Mouse (Mus musculus): ENCODE data around the gene Pcyt1b. TPM values are rescaled to one million over a fixed set of nuclear protein-coding genes. Genes with fewer than 3 reads are reported as not detected.

Gene Pcyt1b
- polyA plus RNA-seq (2015; fragmentation: Nextera tagmentation; extraction: Ambion mirVana) = 7.3 and 7.7 TPM in 2 replicates

DNA sequence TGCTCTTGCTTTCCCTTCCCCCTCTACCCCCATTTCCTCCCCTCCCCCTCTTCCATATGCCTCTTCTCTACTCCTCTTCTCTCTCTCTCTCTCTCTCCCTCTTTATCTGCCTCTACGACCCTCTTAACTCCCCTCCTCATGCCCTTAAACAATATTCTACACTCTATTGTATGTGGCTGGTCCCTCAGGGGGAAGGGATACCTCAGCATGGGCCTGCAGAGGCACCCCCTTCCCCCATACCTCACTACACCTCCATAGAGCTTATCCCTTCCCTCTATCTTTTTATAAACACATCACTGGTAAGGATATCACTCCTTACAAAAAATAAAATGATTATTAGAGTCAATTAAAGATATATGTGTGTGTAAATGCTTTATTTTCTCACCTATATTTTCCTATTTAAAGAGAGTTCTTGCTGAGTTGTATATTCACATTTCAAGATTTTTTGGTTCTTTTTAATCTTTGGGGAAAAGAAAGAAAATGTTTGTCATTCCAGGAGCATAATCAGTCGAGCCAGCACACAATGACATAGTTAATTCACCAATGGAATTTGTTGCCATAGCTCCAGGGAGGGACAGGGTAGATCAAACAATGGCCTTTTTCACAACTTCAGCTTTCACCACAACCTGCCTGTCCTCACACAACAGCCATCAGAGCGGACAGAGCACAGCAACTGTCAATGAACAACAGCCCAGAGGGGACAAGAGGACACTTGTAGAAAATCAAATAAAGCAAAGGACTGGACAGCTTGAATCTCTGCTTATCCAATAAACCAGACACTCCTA is at the start of gene Pcyt1b:
TSS of gene Pcyt1b (plus strand) at position 646 of the 785 bp plus-strand sequence.
- no peak within 1 kb of the TSS for H3K4me2 ChIP-seq (ENCODE audit: low read depth, low read length)
- H3K9me3 ChIP-seq (replicated peaks; ENCODE audit: control insufficient read depth, low read length) = no peaks in the 10 kb centered on the region
- no peak within 1 kb of the TSS for H3K4me3 ChIP-seq (ENCODE audit: low read depth, low read length)
- no peaks in the 10 kb centered on the region for H3K4me1 ChIP-seq (ENCODE audit: control insufficient read depth, low read depth, low read length)
- no peak within 1 kb of the TSS for H3K27ac ChIP-seq (ENCODE audit: low read length)
- 32% methylated on average over 3 of the region's 3 CpGs for WGBS (ENCODE audit: insufficient replicate concordance)
- H3K36me3 ChIP-seq (ENCODE audit: control insufficient read depth, insufficient read depth) = no peaks in the 10 kb centered on the region
- no peak for ATAC-seq (ENCODE audit: low read depth)
- no peaks in the 10 kb centered on the region for H3K27me3 ChIP-seq (ENCODE audit: control insufficient read depth, insufficient read depth, low read depth, low read length)
- no peak within 1 kb of the TSS for H3K9ac ChIP-seq (ENCODE audit: low read depth, low read length)

GRCm38 (mm10) chrX:93630256-93630655 is 24.4 kb upstream of the Pcyt1b start:
- no peaks in the 10 kb centered on the region for H3K27me3 ChIP-seq (ENCODE audit: control insufficient read depth, insufficient read depth, low read depth, low read length)
- peak overlapping the region; percentile 32; the same call in 1 of the 2 replicates for H3K4me3 ChIP-seq (ENCODE audit: low read depth, low read length)
- no peak for ATAC-seq (ENCODE audit: low read depth)
- peaks cover 3% of the 10 kb centered on the region; the same call in 1 of the 2 replicates for H3K4me1 ChIP-seq (ENCODE audit: control insufficient read depth, low read depth, low read length)
- H3K4me2 ChIP-seq (ENCODE audit: low read depth, low read length) = peak overlapping the region; percentile 72
- no peak overlapping the region for H3K9ac ChIP-seq (ENCODE audit: low read depth, low read length)
- H3K36me3 ChIP-seq (ENCODE audit: control insufficient read depth, insufficient read depth) = no peaks in the 10 kb centered on the region; the same call in 1 of the 2 replicates
- H3K27ac ChIP-seq (ENCODE audit: low read length) = no peak overlapping the region
- no peaks in the 10 kb centered on the region for H3K9me3 ChIP-seq (replicated peaks; ENCODE audit: control insufficient read depth, low read length)
- 44% methylated on average over 1 of the region's 1 CpGs for WGBS (ENCODE audit: insufficient replicate concordance)

DNA sequence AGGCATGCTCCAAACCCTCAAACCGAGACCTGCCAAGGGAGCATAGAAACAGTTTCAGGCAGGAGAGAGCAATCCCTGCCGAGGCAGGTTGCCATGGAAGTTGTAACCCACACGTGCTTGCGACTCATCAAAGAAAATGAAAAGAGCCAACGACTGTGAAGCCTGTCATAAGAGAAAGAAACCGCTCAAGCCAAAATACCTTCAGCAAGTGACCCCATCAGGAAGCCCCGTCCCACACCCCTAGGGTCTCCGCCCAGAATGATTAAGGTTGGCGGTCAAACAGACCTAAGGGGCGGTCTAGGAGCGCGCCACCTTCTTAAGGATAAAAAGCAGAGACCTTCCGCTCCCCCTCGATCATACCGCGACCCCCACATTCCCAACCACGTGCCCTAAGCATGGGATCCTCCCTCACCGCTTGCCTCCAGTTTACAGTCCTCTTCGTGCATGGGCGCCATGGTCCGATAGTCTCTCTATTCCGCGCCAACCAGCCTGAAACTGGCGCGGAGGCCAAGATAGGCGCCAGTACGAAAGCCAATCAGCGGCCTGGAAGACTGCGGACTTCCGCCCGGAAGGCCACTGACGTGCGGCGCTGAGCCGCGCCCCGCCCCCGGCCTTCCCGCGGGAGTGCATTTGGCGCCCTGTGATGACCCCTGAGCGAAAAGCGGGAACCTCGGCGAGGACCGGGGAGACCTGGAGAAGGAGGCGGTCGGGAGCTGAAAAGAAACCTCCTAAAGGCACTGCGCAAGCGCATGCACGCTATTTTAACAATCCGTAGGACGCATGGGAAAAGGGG is 22.8 kb upstream of the Pcyt1b start, which contains the start of gene Pola1:
TSS of gene Pola1 (minus strand) at position 499 of the 793 bp plus-strand sequence.
- H3K4me2 ChIP-seq (ENCODE audit: low read depth, low read length) = peak within 1 kb of the TSS; percentile 72
- H3K9ac ChIP-seq (ENCODE audit: low read depth, low read length) = peak within 1 kb of the TSS; percentile 58
- no peaks in the 10 kb centered on the region for H3K36me3 ChIP-seq (ENCODE audit: control insufficient read depth, insufficient read depth)
- H3K27me3 ChIP-seq (ENCODE audit: control insufficient read depth, insufficient read depth, low read depth, low read length) = no peaks in the 10 kb centered on the region
- ATAC-seq (ENCODE audit: low read depth) = peak; percentile 100
- peak within 1 kb of the TSS; percentile 61 for H3K27ac ChIP-seq (ENCODE audit: low read length)
- peaks cover 3% of the 10 kb centered on the region; the same call in 1 of the 2 replicates for H3K4me1 ChIP-seq (ENCODE audit: control insufficient read depth, low read depth, low read length)
- H3K9me3 ChIP-seq (replicated peaks; ENCODE audit: control insufficient read depth, low read length) = no peaks in the 10 kb centered on the region
- WGBS (ENCODE audit: insufficient replicate concordance) = 20% methylated on average over 53 of the region's 53 CpGs
- H3K4me3 ChIP-seq (ENCODE audit: low read depth, low read length) = peak within 1 kb of the TSS; percentile 74

DNA sequence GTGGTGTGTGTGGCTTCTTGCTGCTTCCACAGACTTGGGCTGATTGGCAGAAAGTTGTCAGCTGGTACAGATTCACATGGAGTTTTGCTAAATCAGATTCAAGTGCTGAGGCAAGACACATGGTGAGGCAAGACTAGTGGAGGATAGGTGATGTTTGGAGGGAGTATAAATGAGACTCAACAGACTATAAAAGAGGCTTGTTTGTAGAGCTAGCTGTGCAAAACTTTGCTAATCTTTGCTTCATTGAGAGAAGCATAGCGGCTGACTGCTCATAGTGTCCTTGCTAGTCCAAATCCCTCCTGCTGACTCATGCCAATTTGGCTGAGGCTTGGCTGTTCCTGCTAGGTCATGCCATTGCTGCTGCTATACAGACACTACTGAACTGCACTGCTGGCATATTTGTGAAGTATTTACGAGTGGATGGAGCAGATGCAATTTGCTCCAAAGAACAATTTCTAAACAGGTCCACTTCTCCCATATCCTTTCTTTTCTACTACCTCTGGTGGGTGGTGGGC is 19.7 kb upstream of the Pcyt1b start:
- Histone ChIP-seq H3K9me3 (replicated peaks; ENCODE audit: control insufficient read depth, low read length) (no peaks in the 10 kb centered on the region), H3K27me3 (ENCODE audit: control insufficient read depth, insufficient read depth, low read depth, low read length) (no peaks in the 10 kb centered on the region), H3K4me3 (ENCODE audit: low read depth, low read length) (no peak overlapping the region), H3K27ac (ENCODE audit: low read length) (no peak overlapping the region), H3K4me1 (ENCODE audit: control insufficient read depth, low read depth, low read length) (peaks cover 3% of the 10 kb centered on the region; the same call in 1 of the 2 replicates), H3K9ac (ENCODE audit: low read depth, low read length) (no peak overlapping the region), H3K36me3 (ENCODE audit: control insufficient read depth, insufficient read depth) (no peaks in the 10 kb centered on the region), H3K4me2 (ENCODE audit: low read depth, low read length) (no peak overlapping the region)
- 72% methylated on average over 2 of the region's 2 CpGs for WGBS (ENCODE audit: insufficient replicate concordance)
- ATAC-seq (ENCODE audit: low read depth) = no peak

DNA sequence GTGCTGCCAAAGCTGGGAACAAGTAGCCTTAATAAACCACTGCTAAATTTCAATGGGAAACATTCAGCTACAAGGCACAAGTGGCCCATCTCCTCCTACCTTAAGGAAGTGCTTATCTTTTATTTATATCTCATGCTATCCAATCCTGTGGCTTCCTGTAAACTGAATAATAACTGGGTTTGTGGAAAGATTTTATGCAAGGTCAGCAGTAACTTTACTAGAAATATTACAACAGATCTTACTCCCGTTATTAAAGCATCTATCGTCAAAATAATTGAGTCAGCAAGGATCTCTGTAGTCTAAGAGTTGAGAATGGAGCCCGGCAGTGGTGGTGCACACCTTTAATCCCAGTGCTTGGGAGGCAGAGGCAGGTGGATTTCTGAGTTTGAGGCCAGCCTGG is 11.1 kb upstream of the Pcyt1b start:
- no peak overlapping the region for H3K4me3 ChIP-seq (ENCODE audit: low read depth, low read length)
- no peaks in the 10 kb centered on the region for H3K4me1 ChIP-seq (ENCODE audit: control insufficient read depth, low read depth, low read length)
- 65% methylated on average over 3 of the region's 3 CpGs for WGBS (ENCODE audit: insufficient replicate concordance)
- H3K27me3 ChIP-seq (ENCODE audit: control insufficient read depth, insufficient read depth, low read depth, low read length) = no peaks in the 10 kb centered on the region
- ATAC-seq (ENCODE audit: low read depth) = no peak
- no peak overlapping the region for H3K4me2 ChIP-seq (ENCODE audit: low read depth, low read length)
- no peaks in the 10 kb centered on the region for H3K36me3 ChIP-seq (ENCODE audit: control insufficient read depth, insufficient read depth)
- no peaks in the 10 kb centered on the region for H3K9me3 ChIP-seq (replicated peaks; ENCODE audit: control insufficient read depth, low read length)
- H3K9ac ChIP-seq (ENCODE audit: low read depth, low read length) = no peak overlapping the region
- no peak overlapping the region for H3K27ac ChIP-seq (ENCODE audit: low read length)

- Histone ChIP-seq H3K4me1 (ENCODE audit: control insufficient read depth, low read depth, low read length) (no peaks in the 10 kb centered on the region), H3K4me2 (ENCODE audit: low read depth, low read length) (no peak overlapping the region), H3K27me3 (ENCODE audit: control insufficient read depth, insufficient read depth, low read depth, low read length) (no peaks in the 10 kb centered on the region), H3K9me3 (replicated peaks; ENCODE audit: control insufficient read depth, low read length) (no peaks in the 10 kb centered on the region), H3K9ac (ENCODE audit: low read depth, low read length) (no peak overlapping the region), H3K4me3 (ENCODE audit: low read depth, low read length) (no peak overlapping the region), H3K36me3 (ENCODE audit: control insufficient read depth, insufficient read depth) (no peaks in the 10 kb centered on the region), H3K27ac (ENCODE audit: low read length) (no peak overlapping the region)
- no peak for ATAC-seq (ENCODE audit: low read depth)
Observed at GRCm38 (mm10) chrX:93644022-93644421, 10.6 kb upstream of the Pcyt1b start.

DNA sequence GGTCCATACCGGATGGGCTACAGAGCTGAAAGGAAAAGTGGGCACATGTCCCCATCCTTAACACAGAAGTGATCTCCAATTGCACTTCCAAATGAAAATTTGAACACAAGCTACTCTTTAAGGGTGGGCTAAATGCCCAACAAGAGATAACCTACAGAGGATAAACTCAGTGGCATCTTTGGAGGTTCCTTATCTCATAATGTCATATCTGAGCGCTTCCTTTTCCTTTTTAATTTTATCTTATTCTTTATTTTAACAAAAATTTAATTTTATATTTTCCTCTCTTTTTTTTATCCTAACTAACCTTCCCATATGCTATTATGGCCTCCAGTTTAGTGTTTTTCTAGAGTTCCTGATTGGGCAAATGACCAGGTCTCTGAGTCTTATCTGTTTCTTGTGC is 3.9 kb upstream of the Pcyt1b start:
- Histone ChIP-seq H3K4me3 (ENCODE audit: low read depth, low read length) (no peak overlapping the region), H3K9ac (ENCODE audit: low read depth, low read length) (no peak overlapping the region), H3K4me2 (ENCODE audit: low read depth, low read length) (no peak overlapping the region), H3K4me1 (ENCODE audit: control insufficient read depth, low read depth, low read length) (no peaks in the 10 kb centered on the region), H3K27ac (ENCODE audit: low read length) (no peak overlapping the region), H3K36me3 (ENCODE audit: control insufficient read depth, insufficient read depth) (no peaks in the 10 kb centered on the region), H3K27me3 (ENCODE audit: control insufficient read depth, insufficient read depth, low read depth, low read length) (no peaks in the 10 kb centered on the region), H3K9me3 (replicated peaks; ENCODE audit: control insufficient read depth, low read length) (no peaks in the 10 kb centered on the region)
- ATAC-seq (ENCODE audit: low read depth) = no peak
- 69% methylated on average over 2 of the region's 2 CpGs for WGBS (ENCODE audit: insufficient replicate concordance)

DNA sequence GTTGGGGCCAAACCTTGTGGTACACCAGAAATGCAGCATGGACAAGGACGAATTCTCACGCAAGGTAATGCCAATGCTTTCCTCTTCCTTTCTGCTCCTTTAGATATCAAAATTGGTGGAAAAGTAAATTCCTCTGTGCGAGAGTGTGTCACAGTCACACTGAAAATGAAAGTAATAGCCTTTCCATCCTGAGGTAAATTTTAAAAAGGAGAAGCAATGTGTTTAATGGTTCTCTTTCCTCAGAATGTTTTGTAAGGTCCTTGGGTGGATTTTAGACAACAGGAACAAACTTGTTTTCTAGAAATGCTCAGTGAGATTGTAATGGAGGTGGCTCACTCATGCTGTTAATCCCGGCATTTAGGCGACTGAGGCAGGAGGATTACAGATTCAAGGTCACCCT is 490 bp downstream of the Pcyt1b start:
- ATAC-seq (ENCODE audit: low read depth) = no peak
- Histone ChIP-seq H3K4me2 (ENCODE audit: low read depth, low read length) (no peak overlapping the region), H3K9me3 (replicated peaks; ENCODE audit: control insufficient read depth, low read length) (no peaks in the 10 kb centered on the region), H3K27ac (ENCODE audit: low read length) (no peak overlapping the region), H3K9ac (ENCODE audit: low read depth, low read length) (no peak overlapping the region), H3K4me1 (ENCODE audit: control insufficient read depth, low read depth, low read length) (no peaks in the 10 kb centered on the region), H3K36me3 (ENCODE audit: control insufficient read depth, insufficient read depth) (no peaks in the 10 kb centered on the region), H3K4me3 (ENCODE audit: low read depth, low read length) (no peak overlapping the region), H3K27me3 (ENCODE audit: control insufficient read depth, insufficient read depth, low read depth, low read length) (no peaks in the 10 kb centered on the region)
- WGBS (ENCODE audit: insufficient replicate concordance) = 58% methylated on average over 5 of the region's 5 CpGs

Measured in liver, embryonic 16.5 days (tissue).